Mouse (Mus musculus) left cerebral cortex, adult 18-20 months (tissue): ENCODE results near the gene Gm5916. TPM values are rescaled to one million over a fixed set of nuclear protein-coding genes. Genes with fewer than 3 reads are reported as not detected.

ENCODE experiments used
- DNase-seq, 2 experiments: peaks; one replicate each; pipeline ENCODE4 v3.0.0; 2021 to 2022; ENCODE audit warnings: low spot score in 2 of 2, mixed read lengths in 1 of 2
- long read RNA-seq, 2 experiments: library from polyadenylated mRNA; stranded (forward); transcript quantifications; one replicate each; pipeline ENCODE4 v2.0.0; 2021
- total RNA-seq, 2 experiments: library from RNA; stranded (reverse); gene quantifications; 2 replicates each; pipeline ENCODE4 v1.2.3; 2021

Gm5916 gene
- not detected for total RNA-seq
- long read RNA-seq, experiment 1: 0 reads
- long read RNA-seq, experiment 2: 0 reads

- no peak for DNase-seq
Observed at GRCm38 (mm10) chr9:36128679-36129078, at the start of gene Gm5916. Gene Gm5916 (minus strand): TSS chr9:36128779.

Other genes with a start within 250 kb of the Gm5916 start
- not detected for gene 9230113P08Rik, start 220.4 kb downstream of the Gm5916 start, total RNA-seq